Mouse (Mus musculus) cerebellum, adult (tissue): ENCODE data around the gene Rad51b.
A peak's percentile ranks its signal among the peaks of the same experiment; 100 is the strongest.

Experiments
- ATAC-seq: cut with Nextera tagmentation; 2 replicates; pipeline ENCODE4 v1.9.2; 2017; ENCODE audit warnings: mild to moderate bottlenecking, moderate library complexity, mixed read lengths; ENCODE audit not compliant: insufficient number of reproducible peaks, low FRiP score, low TSS enrichment

Gene Rad51b

DNA sequence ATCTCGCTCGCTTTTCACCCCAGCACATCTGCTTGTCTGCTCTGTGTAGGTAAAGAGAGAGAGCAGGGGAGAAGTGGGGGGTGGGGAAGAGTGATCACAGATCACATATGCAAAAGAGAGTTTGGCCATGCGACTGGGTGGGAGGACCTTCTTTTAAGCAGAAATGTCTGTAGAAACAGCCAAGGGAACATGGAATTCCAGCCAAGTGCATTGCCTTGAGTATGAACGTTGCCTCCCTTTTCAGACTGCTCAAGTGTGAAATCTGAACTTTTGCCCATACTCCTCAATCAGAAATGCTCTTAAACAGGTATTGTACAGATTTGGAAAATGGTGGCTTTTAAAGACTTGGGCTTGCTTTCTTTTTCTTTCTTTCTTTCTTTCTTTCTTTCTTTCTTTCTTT is 476.2 kb downstream of the Rad51b start:
- ATAC-seq: no peak

- no peak for ATAC-seq
Observed at GRCm38 (mm10) chr12:79774571-79774970, 477.5 kb downstream of the Rad51b start.

GRCm38 (mm10) chr12:79776828-79777227 is 479.7 kb downstream of the Rad51b start:
- no peak for ATAC-seq

GRCm38 (mm10) chr12:79780745-79781144 is 483.7 kb downstream of the Rad51b start:
- ATAC-seq: no peak

DNA sequence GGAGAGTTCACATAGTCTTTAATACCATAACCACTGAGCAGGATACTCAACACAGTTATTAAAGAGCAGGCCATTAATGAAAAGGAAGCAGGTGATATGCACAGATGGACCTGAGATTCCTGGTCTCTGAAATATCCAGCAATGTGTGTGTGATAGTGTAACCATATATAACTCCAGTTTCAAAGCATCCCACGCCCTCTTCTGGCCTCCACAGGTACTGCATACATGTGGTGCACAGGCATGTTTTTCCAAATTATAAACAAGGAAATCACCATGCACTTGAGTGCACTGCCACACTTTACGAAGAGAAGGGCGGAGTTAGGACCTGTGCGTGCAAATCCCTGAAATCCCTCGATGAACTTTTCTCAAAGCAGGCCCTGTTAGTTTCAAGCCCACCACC is 484.7 kb downstream of the Rad51b start:
- no peak for ATAC-seq

- no peak for ATAC-seq
Observed at GRCm38 (mm10) chr12:79782444-79783117, 485.5 kb downstream of the Rad51b start.

- no peak for ATAC-seq
Observed at GRCm38 (mm10) chr12:79784159-79784558, 487.1 kb downstream of the Rad51b start.

DNA sequence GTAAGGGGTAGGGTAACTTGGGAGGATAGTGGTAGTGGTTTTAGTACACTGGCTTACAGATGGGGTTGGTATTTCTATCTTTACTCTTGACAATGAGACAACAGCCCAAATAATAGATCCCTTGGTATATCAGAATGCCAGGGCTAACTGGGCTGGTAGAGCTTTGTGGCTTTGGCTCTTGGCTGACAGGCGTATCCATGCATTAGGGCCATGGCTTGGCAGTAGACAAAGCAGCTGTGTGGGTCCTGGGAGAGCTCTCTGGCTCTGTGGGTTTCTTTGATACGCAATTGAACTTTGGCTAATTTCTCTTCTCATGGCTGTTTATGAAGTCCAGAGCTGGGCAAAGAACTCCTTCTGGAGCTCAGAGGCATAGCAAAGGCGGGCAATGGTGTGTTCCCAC is 488.6 kb downstream of the Rad51b start:
- no peak for ATAC-seq

- no peak for ATAC-seq
Observed at GRCm38 (mm10) chr12:79787538-79787937, 490.5 kb downstream of the Rad51b start.

DNA sequence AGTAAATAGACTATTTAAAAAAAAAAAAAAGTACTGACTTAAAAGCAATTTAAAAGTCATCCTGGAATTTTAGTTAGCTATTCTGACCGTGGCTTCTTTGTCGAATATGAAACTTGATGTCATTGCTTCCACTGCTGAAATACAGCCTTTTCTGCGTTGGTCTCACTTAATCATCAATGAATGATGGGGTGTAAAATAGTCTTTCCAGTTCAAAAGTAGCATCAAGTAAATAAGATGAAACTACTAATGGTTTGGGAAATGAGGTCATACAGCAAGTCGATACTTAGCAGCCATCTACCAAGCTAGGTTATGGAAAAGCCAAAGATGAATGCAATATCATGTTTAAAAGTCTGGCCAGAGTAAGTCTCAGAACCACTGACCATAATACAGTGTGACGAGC is 491.3 kb downstream of the Rad51b start:
- no peak for ATAC-seq

DNA sequence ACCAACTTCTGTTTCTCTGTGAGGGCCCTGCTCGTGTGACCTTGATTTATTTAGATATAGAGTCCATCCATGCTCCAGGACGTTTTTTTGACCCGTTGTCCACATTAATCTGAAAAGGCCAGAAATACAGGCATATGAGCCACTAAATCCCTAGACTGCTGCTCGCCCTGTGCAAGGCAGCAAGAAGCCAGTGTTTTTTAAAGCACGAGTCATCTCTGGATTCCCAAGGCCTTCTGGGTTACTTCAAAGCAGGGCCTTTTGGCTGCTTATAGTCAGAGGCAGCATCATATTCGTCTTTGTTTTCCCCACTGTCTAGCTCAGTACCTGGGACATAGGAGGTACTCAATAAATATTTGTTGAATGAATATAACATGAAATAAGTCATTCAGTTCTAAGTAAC is 492.4 kb downstream of the Rad51b start:
- no peak for ATAC-seq

DNA sequence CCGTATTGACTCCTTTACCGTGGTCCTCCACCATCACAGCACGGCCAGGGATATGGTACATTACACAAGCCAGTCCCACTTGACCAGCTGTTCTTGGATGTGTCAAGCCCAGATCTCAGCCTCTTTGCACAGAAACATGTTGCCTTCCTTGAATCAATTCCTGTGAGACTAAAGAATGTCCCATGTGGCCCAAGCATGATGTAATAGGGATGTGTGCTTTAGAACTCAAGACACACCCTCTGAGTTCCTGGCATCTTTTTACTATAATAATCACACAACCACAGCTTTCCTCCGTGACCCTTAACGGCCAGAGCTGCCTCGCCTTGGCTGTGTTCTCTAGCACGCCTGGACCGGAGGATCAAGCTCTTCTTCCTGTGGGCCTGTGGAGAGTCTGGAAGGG is 496.3 kb downstream of the Rad51b start:
- ATAC-seq: no peak

DNA sequence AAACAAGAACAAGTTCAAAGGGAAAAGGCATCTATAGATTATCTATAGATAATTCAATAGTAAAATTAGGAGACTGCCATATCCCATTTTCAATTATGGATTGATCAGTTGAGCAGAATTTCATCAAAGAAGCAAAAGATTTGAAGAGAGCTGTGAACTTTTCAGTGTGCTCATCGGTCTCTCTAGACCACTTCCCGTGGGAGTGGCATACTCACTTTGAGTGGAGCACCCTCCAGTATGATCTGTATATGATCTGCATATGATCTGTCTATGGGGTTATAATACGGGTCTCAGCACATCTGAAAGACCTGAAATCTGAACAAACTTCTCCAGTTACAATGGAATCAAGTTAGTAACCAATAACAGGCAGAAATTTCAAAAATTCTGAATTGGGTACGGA is 497.7 kb downstream of the Rad51b start:
- no peak for ATAC-seq

- no peak for ATAC-seq
Observed at GRCm38 (mm10) chr12:79796260-79796659, 499.2 kb downstream of the Rad51b start.

GRCm38 (mm10) chr12:79796823-79797821 is 500.0 kb downstream of the Rad51b start:
- ATAC-seq: no peak

GRCm38 (mm10) chr12:79798488-79798887 is 501.4 kb downstream of the Rad51b start:
- no peak for ATAC-seq

DNA sequence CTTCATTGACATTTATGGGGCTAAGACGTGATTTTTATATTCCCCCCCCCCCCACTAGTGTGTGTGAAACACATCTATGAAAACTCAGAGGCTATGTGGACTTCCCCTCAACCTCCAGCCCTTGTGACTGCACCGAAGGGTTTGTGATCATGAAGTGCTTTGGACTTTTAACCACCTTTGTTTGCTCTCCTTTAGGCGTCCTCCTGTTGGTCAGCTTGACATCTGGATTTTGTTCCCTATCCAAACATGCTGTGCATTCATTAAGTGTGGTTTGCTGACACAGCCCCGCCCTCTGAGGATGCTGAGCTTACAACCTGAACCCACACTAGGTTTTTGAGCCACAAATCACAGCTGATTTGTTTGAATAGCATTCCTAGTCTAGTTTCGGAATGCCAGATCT is 502.3 kb downstream of the Rad51b start:
- no peak for ATAC-seq

- no peak for ATAC-seq
Observed at GRCm38 (mm10) chr12:79803670-79804069, 506.6 kb downstream of the Rad51b start.

DNA sequence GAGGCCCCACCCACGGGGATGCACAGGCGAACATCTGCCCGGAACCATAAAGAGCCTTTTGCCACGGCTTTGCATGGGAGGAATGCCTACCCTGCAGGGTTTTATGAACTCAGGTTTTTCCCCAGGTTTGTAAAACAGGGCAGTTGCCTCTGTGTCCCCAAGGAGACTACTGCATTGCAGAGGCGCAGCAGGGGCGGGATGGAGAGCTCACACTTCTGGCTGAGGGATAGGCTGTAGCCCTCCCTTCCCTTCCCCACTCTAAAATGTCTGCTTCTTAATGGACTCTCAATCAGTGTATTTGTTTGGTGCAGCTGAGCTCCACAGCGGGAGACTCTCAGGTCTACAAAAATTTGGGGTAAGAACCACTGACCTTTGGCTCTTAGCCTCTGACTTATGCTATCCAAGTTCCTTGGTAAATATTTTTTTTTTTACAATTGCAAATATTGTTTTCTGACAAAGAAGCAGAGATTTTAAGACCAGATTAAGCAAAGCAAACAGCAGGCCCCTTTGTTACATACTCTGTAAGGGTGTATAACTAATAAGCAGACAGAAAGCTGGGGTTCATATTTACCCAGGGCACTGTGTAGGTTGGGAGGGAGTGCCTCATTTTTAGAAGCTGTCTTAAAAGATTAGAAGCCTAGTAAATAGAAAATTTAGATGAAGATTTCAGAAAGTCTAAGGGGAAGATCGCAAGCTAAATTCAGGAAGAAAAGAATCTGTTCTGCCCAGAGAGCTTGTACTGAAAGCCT is 507.9 kb downstream of the Rad51b start:
- no peak for ATAC-seq

- no peak for ATAC-seq
Observed at GRCm38 (mm10) chr12:79806990-79807389, 509.9 kb downstream of the Rad51b start.

- ATAC-seq: 0 out of 2 replicates have a peak, but pooled peaks have one; percentile 10
Observed at GRCm38 (mm10) chr12:79807410-79807847, 510.3 kb downstream of the Rad51b start.
